Mouse (Mus musculus) forebrain, embryonic 13.5 days (tissue): ENCODE measurements at regions not wholly inside any gene's neighbourhood (a gene's known extent, or its start where the extent isn't known, plus 50 kb on each side); places are given as distances from the start of the nearest gene placed in this dataset.
A peak's percentile ranks its signal among the peaks of the same experiment; 100 is the strongest.

Experiments
- ATAC-seq: fragments of 200-750 bp; cut with Nextera tagmentation; 2 replicates; pipeline ENCODE4 v1.8.0; 2017
- H3K27ac ChIP-seq: fragments of 300-500 bp; sonication (generic); 2 replicates; pipeline ENCODE4 v1.5.1; 2015; ENCODE audit warnings: inconsistent platforms, mild to moderate bottlenecking, moderate library complexity
- H3K27me3 ChIP-seq: fragments of 300-500 bp; sonication (generic); 2 replicates; pipeline ENCODE4 v1.6.1; 2015; ENCODE audit warnings: mild to moderate bottlenecking, inconsistent platforms
- H3K36me3 ChIP-seq: fragments of 300-500 bp; sonication (generic); 2 replicates; pipeline ENCODE4 v1.6.1; 2015; ENCODE audit warnings: mild to moderate bottlenecking, inconsistent platforms; ENCODE audit not compliant: poor library complexity, severe bottlenecking
- H3K4me1 ChIP-seq: fragments of 300-500 bp; sonication (generic); 2 replicates; pipeline ENCODE4 v1.6.1; 2015; ENCODE audit warnings: inconsistent platforms
- H3K4me2 ChIP-seq: fragments of 300-500 bp; sonication (generic); 2 replicates; pipeline ENCODE4 v1.6.1; 2015; ENCODE audit warnings: inconsistent platforms, mild to moderate bottlenecking, moderate library complexity
- H3K4me3 ChIP-seq: fragments of 300-500 bp; sonication (generic); 2 replicates; pipeline ENCODE4 v1.5.1; 2015; ENCODE audit warnings: mild to moderate bottlenecking, inconsistent platforms
- H3K9ac ChIP-seq: fragments of 300-500 bp; sonication (generic); 2 replicates; pipeline ENCODE4 v1.6.1; 2015; ENCODE audit warnings: mild to moderate bottlenecking, inconsistent platforms
- H3K9me3 ChIP-seq: fragments of 300-500 bp; sonication (generic); replicated peaks from 2 replicates; pipeline ENCODE4 v1.6.1; 2016; ENCODE audit warnings: inconsistent platforms
- WGBS: fragments of 180-500 bp; shearing (Covaris S2); methylation state at CpG from one replicate; pipeline ENCODE4 v1.1.7; 2015; 5-methylcytosine and 5-hydroxymethylcytosine counted together

DNA sequence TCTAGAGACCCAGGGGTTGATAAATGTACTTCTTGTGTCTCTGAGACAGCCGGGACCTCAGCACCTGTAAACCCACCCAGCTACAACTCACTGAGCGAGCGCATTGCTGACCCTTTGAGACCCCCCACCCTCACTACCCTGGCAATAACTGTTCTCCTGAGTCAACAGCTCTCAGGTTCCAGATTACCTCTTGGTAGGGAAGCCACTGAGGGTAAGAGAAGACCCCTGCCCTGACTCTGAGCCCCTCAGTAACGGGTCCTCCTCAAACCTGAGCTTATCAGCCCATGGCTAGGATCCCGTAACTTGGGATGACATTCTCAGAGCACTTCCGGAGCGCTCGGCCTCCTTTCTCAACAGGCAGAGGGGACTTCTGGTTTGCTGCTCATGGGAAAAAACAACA lies 245.8 kb downstream of the Tle3 start:
- peak overlapping the region; percentile 25 for H3K27ac ChIP-seq
- 54% methylated on average over 8 of the region's 8 CpGs for WGBS

GRCm38 (mm10) chr9:61615556-61615955 lies 243.4 kb downstream of the Tle3 start:
- Histone ChIP-seq H3K4me2 (no peak overlapping the region), H3K4me1 (peaks cover 30% of the 10 kb centered on the region), H3K36me3 (no peaks in the 10 kb centered on the region), H3K27ac (no peak overlapping the region; the same call in 1 of the 2 replicates), H3K4me3 (no peak overlapping the region), H3K27me3 (no peaks in the 10 kb centered on the region), H3K9ac (no peak overlapping the region), H3K9me3 (0 out of 2 replicates have a peak, but pooled peaks cover 6% of the 10 kb centered on the region)
- no peak for ATAC-seq
- WGBS, result 67% methylated on average over 4 of the region's 4 CpGs

More for the DNA sequence above, 245.8 kb downstream of the Tle3 start:
- Histone ChIP-seq H3K9me3 (0 out of 2 replicates have a peak, but pooled peaks cover 5% of the 10 kb centered on the region), H3K4me3 (no peak overlapping the region), H3K27me3 (no peaks in the 10 kb centered on the region), H3K4me1 (peaks cover 54% of the 10 kb centered on the region), H3K36me3 (no peaks in the 10 kb centered on the region), H3K4me2 (no peak overlapping the region), H3K9ac (no peak overlapping the region)
- ATAC-seq, result no peak

GRCm38 (mm10) chr9:61607576-61607975 lies 235.4 kb downstream of the Tle3 start:
- Histone ChIP-seq H3K4me3 (no peak overlapping the region), H3K36me3 (no peaks in the 10 kb centered on the region), H3K9me3 (no peaks in the 10 kb centered on the region), H3K4me1 (peaks cover 11% of the 10 kb centered on the region), H3K9ac (no peak overlapping the region), H3K4me2 (no peak overlapping the region), H3K27ac (no peak overlapping the region), H3K27me3 (peaks cover 4% of the 10 kb centered on the region; the same call in 1 of the 2 replicates)
- 75% methylated on average over 5 of the region's 5 CpGs for WGBS
- ATAC-seq, result no peak

DNA sequence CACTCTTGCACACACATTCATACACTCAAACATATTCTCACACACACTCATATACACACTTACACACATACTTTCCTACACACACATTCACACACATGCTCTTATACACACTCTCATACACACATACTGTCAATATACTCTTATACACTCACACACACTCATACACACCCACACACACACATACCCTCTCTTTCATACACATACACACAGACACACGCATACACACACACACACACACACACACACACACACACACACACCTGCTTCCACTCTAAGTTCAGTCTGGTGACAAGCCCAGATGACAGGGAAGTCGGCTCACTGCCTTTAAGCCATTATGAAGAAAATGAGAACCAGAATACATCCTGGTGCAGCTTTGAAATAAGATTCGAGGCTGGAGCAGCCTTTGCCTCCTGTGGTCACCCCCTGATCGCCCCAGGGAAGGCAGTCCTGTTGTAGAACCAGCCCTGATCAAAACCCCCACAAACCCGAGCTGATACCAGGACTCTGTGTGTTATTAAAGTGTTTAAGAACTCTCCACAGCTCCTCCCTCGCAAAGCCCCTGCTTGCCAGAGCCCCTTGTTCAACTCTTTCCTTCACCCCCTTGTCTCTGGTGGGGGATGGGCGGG lies 230.3 kb downstream of the Tle3 start:
- peak overlapping the region; percentile 44; the same call in 1 of the 2 replicates for H3K27ac ChIP-seq
- no peaks in the 10 kb centered on the region for H3K9me3 ChIP-seq
- 50% methylated on average over 7 of the region's 7 CpGs for WGBS
- ATAC-seq, result no peak
- no peaks in the 10 kb centered on the region for H3K27me3 ChIP-seq
- H3K9ac ChIP-seq, result no peak overlapping the region
- H3K4me2 ChIP-seq, result no peak overlapping the region
- H3K4me1 ChIP-seq, result peaks cover 22% of the 10 kb centered on the region
- no peak overlapping the region for H3K4me3 ChIP-seq
- H3K36me3 ChIP-seq, result no peaks in the 10 kb centered on the region

DNA sequence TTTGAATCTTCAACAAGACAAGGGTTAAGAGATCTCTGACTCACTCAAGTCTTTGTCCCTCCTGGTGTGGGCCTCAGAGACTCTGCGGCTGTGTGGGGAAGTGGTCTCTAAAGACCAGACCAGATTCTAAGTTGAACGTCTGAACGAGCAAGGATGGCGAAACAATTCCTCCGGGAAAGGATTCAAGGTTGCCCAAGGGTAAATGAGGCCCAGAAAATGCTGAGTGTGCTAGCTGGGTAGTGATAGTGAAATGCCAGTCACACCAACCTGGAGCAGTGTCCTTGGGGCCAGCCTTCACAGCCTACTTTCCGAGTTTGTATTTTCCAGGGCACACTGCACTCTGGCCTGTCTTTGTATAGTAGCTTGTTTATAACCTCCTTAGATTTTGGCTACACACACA lies 229.7 kb downstream of the Tle3 start:
- no peak overlapping the region for H3K27ac ChIP-seq
- H3K4me2 ChIP-seq, result no peak overlapping the region
- H3K4me3 ChIP-seq, result no peak overlapping the region
- H3K4me1 ChIP-seq, result peaks cover 28% of the 10 kb centered on the region
- H3K36me3 ChIP-seq, result no peaks in the 10 kb centered on the region
- no peak overlapping the region for H3K9ac ChIP-seq
- ATAC-seq, result no peak
- WGBS, result 78% methylated on average over 6 of the region's 6 CpGs
- no peaks in the 10 kb centered on the region for H3K9me3 ChIP-seq
- H3K27me3 ChIP-seq, result no peaks in the 10 kb centered on the region

DNA sequence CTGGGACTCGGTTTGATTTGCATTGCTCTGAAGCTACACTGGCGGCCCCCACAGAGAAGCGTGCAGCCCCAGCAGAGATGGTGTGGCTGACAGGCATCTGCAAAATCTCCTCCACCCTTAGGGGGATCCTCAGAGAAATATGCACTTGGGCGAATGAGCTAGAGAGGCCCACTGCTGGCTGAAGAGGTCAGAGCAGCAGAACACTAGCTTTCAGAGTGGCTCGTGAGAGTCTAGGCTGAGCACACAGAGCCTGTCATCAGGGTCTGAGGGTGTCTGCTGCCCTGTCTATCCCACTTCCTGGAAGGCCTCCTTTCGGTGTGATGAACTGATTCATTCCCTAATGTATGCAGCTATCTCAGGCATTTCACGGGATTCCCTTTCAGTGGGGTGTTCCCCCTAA lies 225.1 kb downstream of the Tle3 start:
- no peak for ATAC-seq
- Histone ChIP-seq H3K27ac (no peak overlapping the region), H3K4me2 (no peak overlapping the region), H3K36me3 (no peaks in the 10 kb centered on the region), H3K9me3 (no peaks in the 10 kb centered on the region), H3K4me1 (peaks cover 43% of the 10 kb centered on the region), H3K9ac (no peak overlapping the region), H3K4me3 (no peak overlapping the region), H3K27me3 (no peaks in the 10 kb centered on the region)
- WGBS, result 32% methylated on average over 7 of the region's 7 CpGs

GRCm38 (mm10) chr9:61596410-61597108 lies 224.4 kb downstream of the Tle3 start:
- ATAC-seq, result no peak
- Histone ChIP-seq H3K4me3 (no peak overlapping the region), H3K27ac (no peak overlapping the region), H3K27me3 (no peaks in the 10 kb centered on the region), H3K4me2 (no peak overlapping the region), H3K4me1 (peaks cover 39% of the 10 kb centered on the region), H3K9ac (no peak overlapping the region), H3K36me3 (no peaks in the 10 kb centered on the region), H3K9me3 (no peaks in the 10 kb centered on the region)
- 39% methylated on average over 17 of the region's 17 CpGs for WGBS

- no peak overlapping the region for H3K9ac ChIP-seq
- H3K27ac ChIP-seq, result no peak overlapping the region
- no peak overlapping the region for H3K4me2 ChIP-seq
- H3K4me1 ChIP-seq, result peaks cover 39% of the 10 kb centered on the region
- H3K9me3 ChIP-seq, result no peaks in the 10 kb centered on the region
- ATAC-seq, result no peak
- H3K27me3 ChIP-seq, result no peaks in the 10 kb centered on the region
- H3K4me3 ChIP-seq, result no peak overlapping the region
- no peaks in the 10 kb centered on the region for H3K36me3 ChIP-seq
- WGBS, result 64% methylated on average over 9 of the region's 9 CpGs
Measured at GRCm38 (mm10) chr9:61595170-61595967, 223.2 kb downstream of the Tle3 start.

GRCm38 (mm10) chr9:61593991-61594390 lies 221.8 kb downstream of the Tle3 start:
- 76% methylated on average over 6 of the region's 6 CpGs for whole genome bisulfite sequencing
- Histone ChIP-seq H3K27me3 (no peaks in the 10 kb centered on the region), H3K27ac (no peak overlapping the region), H3K4me3 (no peak overlapping the region), H3K4me2 (no peak overlapping the region), H3K9ac (no peak overlapping the region), H3K4me1 (peaks cover 39% of the 10 kb centered on the region), H3K9me3 (no peaks in the 10 kb centered on the region), H3K36me3 (no peaks in the 10 kb centered on the region)
- ATAC-seq, result no peak

DNA sequence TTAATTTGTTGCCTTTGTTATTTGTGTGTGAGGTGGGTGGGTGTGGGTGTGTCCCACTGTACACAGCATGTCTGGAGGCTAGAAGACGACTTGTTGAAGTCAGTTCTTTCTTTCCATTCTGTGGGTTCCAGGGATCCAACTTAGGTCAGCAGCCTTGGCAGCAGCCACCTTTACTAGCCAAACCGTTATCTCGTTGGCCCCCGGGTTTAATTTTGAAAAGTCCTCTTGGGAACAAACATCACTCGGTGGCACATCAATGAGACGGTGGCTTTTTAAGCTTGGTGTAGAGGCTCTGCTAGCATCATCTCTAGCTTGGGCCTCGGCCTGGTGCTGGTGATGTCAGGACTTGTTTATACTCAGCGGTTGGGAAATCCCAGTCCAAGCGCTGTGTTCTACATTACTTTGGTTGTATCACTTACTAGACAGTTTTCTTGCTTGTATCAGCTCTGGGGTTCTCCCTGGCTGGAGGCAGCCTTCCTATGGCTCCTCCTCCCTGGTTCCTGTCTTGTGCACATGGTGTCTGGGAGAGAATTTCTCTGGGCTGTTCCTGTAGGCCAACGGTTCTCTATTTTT lies 217.6 kb downstream of the Tle3 start:
- Histone ChIP-seq H3K9ac (no peak overlapping the region), H3K4me1 (peaks cover 16% of the 10 kb centered on the region), H3K27ac (no peak overlapping the region), H3K36me3 (no peaks in the 10 kb centered on the region), H3K9me3 (no peaks in the 10 kb centered on the region), H3K27me3 (no peaks in the 10 kb centered on the region), H3K4me3 (no peak overlapping the region), H3K4me2 (no peak overlapping the region)
- ATAC-seq, result no peak
- 91% methylated on average over 10 of the region's 10 CpGs for WGBS

GRCm38 (mm10) chr9:61583281-61584072 lies 211.3 kb downstream of the Tle3 start:
- Histone ChIP-seq H3K27ac (peak overlapping the region; percentile 51), H3K4me3 (no peak overlapping the region), H3K9ac (no peak overlapping the region), H3K36me3 (no peaks in the 10 kb centered on the region), H3K4me1 (peaks cover 18% of the 10 kb centered on the region), H3K9me3 (no peaks in the 10 kb centered on the region), H3K27me3 (peaks cover 4% of the 10 kb centered on the region; the same call in 1 of the 2 replicates), H3K4me2 (no peak overlapping the region)
- ATAC-seq, result peak; percentile 63
- 56% methylated on average over 21 of the region's 21 CpGs for WGBS
